Mouse (Mus musculus) testis, adult 2 months (tissue): Measurements from ENCODE around the gene Clcnka. TPM values are rescaled to one million over a fixed set of nuclear protein-coding genes. Genes with fewer than 3 reads are reported as not detected.

ENCODE experiments used
- H3K27ac ChIP-seq: fragments of 200-500 bp; 2 replicates; pipeline ENCODE4 v1.5.1; 2012; ENCODE audit warnings: low read depth, low read length; ENCODE audit not compliant: control insufficient read depth, insufficient read depth
- H3K27me3 ChIP-seq: fragments of 200-500 bp; 2 replicates; pipeline ENCODE4 v1.6.1; 2012; ENCODE audit warnings: mild to moderate bottlenecking, low read length, moderate library complexity; ENCODE audit not compliant: control insufficient read depth, insufficient read depth
- H3K36me3 ChIP-seq: fragments of 200-500 bp; 2 replicates; pipeline ENCODE4 v1.6.1; 2012; ENCODE audit warnings: mild to moderate bottlenecking, low read length; ENCODE audit not compliant: control insufficient read depth, insufficient read depth
- H3K4me1 ChIP-seq: fragments of 200-500 bp; 2 replicates; pipeline ENCODE4 v1.6.1; 2012; ENCODE audit warnings: low read length; ENCODE audit not compliant: control insufficient read depth, insufficient read depth
- H3K4me3 ChIP-seq: fragments of 200-500 bp; 2 replicates; pipeline ENCODE4 v1.5.1; 2012; ENCODE audit warnings: low read depth, mild to moderate bottlenecking, low read length, moderate library complexity, mixed read lengths; ENCODE audit not compliant: control insufficient read depth
- CTCF ChIP-seq: fragments of 200-500 bp; IDR thresholded peaks from 2 replicates; pipeline ENCODE4 v1.5.1; 2012; ENCODE audit warnings: low read depth, mild to moderate bottlenecking, inconsistent platforms, low read length, moderate library complexity; ENCODE audit not compliant: control insufficient read depth, insufficient read depth, insufficient replicate concordance
- POLR2A ChIP-seq: fragments of 200-500 bp; IDR thresholded peaks from 2 replicates; pipeline ENCODE4 v1.6.1; 2012; ENCODE audit warnings: low read depth, mild to moderate bottlenecking, inconsistent platforms, low read length, moderate library complexity; ENCODE audit not compliant: control insufficient read depth
- polyA plus RNA-seq: library from polyadenylated mRNA; depleted of rRNA; stranded (reverse); fragments of >200 nt; gene quantifications from 2 replicates; pipeline ENCODE4 v1.2.3, GENCODE M21; 2012

Clcnka gene
- polyA plus RNA-seq, 1 experiment, result 1.3 TPM

- no peaks in the 10 kb centered on the region for H3K27me3 ChIP-seq
- no peak within 1 kb of the TSS for H3K4me3 ChIP-seq
- H3K4me1 ChIP-seq, result no peaks in the 10 kb centered on the region
- no peaks in the 10 kb centered on the region for H3K36me3 ChIP-seq
- H3K27ac ChIP-seq, result no peak within 1 kb of the TSS
- no peak for TF ChIP-seq POLR2A
- no peak for TF ChIP-seq CTCF
Measured at GRCm38 (mm10) chr4:141435974-141436373, 37.5 kb upstream of the Clcnka start, which contains the start of gene Srarp. Gene Srarp (minus strand): TSS chr4:141436105.

- no peaks in the 10 kb centered on the region for H3K36me3 ChIP-seq
- H3K4me3 ChIP-seq, result peak overlapping the region; percentile 8
- no peak for TF ChIP-seq POLR2A
- no peak for TF ChIP-seq CTCF
- H3K27ac ChIP-seq, result no peak overlapping the region
- no peaks in the 10 kb centered on the region for H3K4me1 ChIP-seq
- no peaks in the 10 kb centered on the region for H3K27me3 ChIP-seq
Measured at GRCm38 (mm10) chr4:141433191-141433590, 34.7 kb upstream of the Clcnka start.

GRCm38 (mm10) chr4:141432666-141433065, 34.1 kb upstream of the Clcnka start:
- Histone ChIP-seq H3K27me3 (no peaks in the 10 kb centered on the region), H3K4me3 (no peak overlapping the region)

GRCm38 (mm10) chr4:141430997-141431396, 32.5 kb upstream of the Clcnka start:
- Histone ChIP-seq H3K4me1 (peaks cover under 1% of the 10 kb centered on the region), H3K27me3 (no peaks in the 10 kb centered on the region), H3K27ac (no peak overlapping the region), H3K36me3 (no peaks in the 10 kb centered on the region), H3K4me3 (no peak overlapping the region)
- TF ChIP-seq CTCF, result peak; percentile 70; the same call in 1 of the 2 replicates
- no peak for TF ChIP-seq POLR2A

More at GRCm38 (mm10) chr4:141432666-141433065, 34.1 kb upstream of the Clcnka start:
- Histone ChIP-seq H3K4me1 (no peaks in the 10 kb centered on the region), H3K27ac (no peak overlapping the region), H3K36me3 (no peaks in the 10 kb centered on the region)
- no peak for TF ChIP-seq POLR2A
- TF ChIP-seq CTCF, result no peak

- Histone ChIP-seq H3K36me3 (no peaks in the 10 kb centered on the region), H3K27ac (no peak overlapping the region), H3K27me3 (no peaks in the 10 kb centered on the region), H3K4me3 (no peak overlapping the region), H3K4me1 (peaks cover 10% of the 10 kb centered on the region)
- TF ChIP-seq POLR2A (no peak), CTCF (no peak; the same call in 1 of the 2 replicates)
Measured at GRCm38 (mm10) chr4:141429847-141430246, 31.3 kb upstream of the Clcnka start.

- TF ChIP-seq POLR2A (no peak), CTCF (no peak)
- peaks cover 10% of the 10 kb centered on the region for H3K4me1 ChIP-seq
- no peaks in the 10 kb centered on the region for H3K36me3 ChIP-seq
- no peaks in the 10 kb centered on the region for H3K27me3 ChIP-seq
- no peak overlapping the region for H3K4me3 ChIP-seq
- no peak overlapping the region for H3K27ac ChIP-seq
Measured at GRCm38 (mm10) chr4:141429381-141429780, 30.9 kb upstream of the Clcnka start.

GRCm38 (mm10) chr4:141427921-141428320, 29.4 kb upstream of the Clcnka start:
- H3K27ac ChIP-seq, result no peak overlapping the region
- H3K36me3 ChIP-seq, result no peaks in the 10 kb centered on the region
- H3K27me3 ChIP-seq, result no peaks in the 10 kb centered on the region
- peaks cover 10% of the 10 kb centered on the region for H3K4me1 ChIP-seq
- no peak overlapping the region for H3K4me3 ChIP-seq
- TF ChIP-seq CTCF (no peak), POLR2A (no peak)
